Mouse (Mus musculus): Measurements from ENCODE around the gene Glis2. TPM values are rescaled to one million over a fixed set of nuclear protein-coding genes. Genes with fewer than 3 reads are reported as not detected.

Gene Glis2
- polyA plus RNA-seq, 1 experiment from 2014 or later = 22.2 TPM

DNA sequence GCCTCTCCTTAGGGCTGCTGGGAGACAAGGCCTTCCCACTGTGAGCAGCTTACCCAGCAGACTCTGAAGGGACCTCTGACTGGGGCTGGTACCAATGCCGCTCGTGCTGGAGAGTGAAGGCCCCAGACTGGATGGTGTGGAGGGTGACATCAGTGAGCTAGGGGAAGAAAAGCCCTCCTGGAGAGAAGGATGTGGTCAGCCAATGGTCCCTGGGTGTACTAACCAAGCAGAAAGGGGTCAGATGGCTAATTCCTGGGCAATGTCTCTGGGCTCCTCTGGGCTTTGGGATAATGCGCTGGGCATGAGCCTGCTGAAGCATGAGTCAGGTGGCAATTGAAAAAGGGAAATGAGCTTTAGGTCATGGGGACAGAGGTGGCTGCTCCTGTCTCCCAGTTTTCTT, 39.1 kb downstream of the Glis2 start:
- H3K27ac ChIP-seq (replicated peaks) = no peak overlapping the region

DNA sequence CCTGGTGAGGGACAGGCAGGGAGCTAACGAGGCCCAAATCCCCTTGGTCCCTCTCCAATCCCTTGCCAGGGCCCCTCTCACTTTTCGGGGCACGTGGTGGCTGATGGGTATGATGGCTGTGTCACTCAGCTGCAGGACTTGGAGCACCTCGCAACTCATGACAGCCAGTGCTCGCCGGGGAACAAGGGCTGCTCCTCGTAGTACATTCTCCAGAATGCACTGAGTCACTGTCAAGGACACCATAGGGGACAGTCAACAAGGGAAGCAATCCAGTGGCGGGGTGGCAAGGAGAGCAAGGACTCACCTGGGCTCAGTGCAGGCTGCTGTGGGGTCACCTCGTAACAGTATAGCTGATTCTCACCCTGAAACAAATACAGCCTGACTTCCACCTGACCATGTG, 40.2 kb downstream of the Glis2 start:
- H3K4me3 ChIP-seq = no peak overlapping the region
- peaks cover 3% of the 10 kb centered on the region for H3K4me1 ChIP-seq (replicated peaks)
- ATAC-seq (ENCODE audit: low read depth) = no peak
- no peak overlapping the region for H3K4me2 ChIP-seq
- H3K36me3 ChIP-seq = peaks cover 29% of the 10 kb centered on the region
- no peaks in the 10 kb centered on the region for H3K27me3 ChIP-seq
- no peaks in the 10 kb centered on the region for H3K9me3 ChIP-seq
- H3K27ac ChIP-seq (replicated peaks) = no peak overlapping the region
- no peak overlapping the region for H3K9ac ChIP-seq
- WGBS = 93% methylated on average over 9 of the region's 9 CpGs

More for the DNA sequence above, 39.1 kb downstream of the Glis2 start:
- Histone ChIP-seq H3K36me3 (peaks cover 29% of the 10 kb centered on the region), H3K4me2 (no peak overlapping the region), H3K4me1 (replicated peaks) (no peaks in the 10 kb centered on the region), H3K4me3 (no peak overlapping the region), H3K9me3 (no peaks in the 10 kb centered on the region), H3K27me3 (no peaks in the 10 kb centered on the region), H3K9ac (no peak overlapping the region)
- WGBS = 83% methylated on average over 3 of the region's 3 CpGs
- ATAC-seq (ENCODE audit: low read depth) = no peak

DNA sequence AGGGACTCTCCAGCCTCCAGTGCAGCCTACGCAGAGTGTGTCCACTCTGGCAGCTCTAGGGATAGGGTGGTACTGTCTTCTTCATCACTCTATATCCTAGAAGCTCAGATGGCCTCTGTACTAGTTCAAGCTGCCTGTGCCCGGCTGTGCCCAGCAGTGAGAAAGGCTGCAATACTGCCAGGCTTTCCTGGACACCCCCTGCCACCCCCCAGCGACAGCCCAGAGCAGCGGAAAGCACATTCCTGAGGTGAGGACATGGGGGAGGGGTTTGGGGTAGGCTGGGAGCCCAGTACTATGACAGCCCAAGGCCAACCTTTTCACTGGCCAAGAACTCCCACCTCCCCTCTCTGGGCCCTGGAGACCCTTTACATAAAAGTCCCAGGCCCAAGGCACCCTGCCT, 41.2 kb downstream of the Glis2 start:
- Histone ChIP-seq H3K4me2 (no peak overlapping the region), H3K9ac (no peak overlapping the region), H3K4me1 (replicated peaks) (peaks cover 14% of the 10 kb centered on the region), H3K9me3 (no peaks in the 10 kb centered on the region), H3K27ac (replicated peaks) (no peak overlapping the region), H3K27me3 (no peaks in the 10 kb centered on the region), H3K4me3 (no peak overlapping the region), H3K36me3 (peaks cover 29% of the 10 kb centered on the region)
- ATAC-seq (ENCODE audit: low read depth) = no peak
- 71% methylated on average over 4 of the region's 4 CpGs for WGBS

DNA sequence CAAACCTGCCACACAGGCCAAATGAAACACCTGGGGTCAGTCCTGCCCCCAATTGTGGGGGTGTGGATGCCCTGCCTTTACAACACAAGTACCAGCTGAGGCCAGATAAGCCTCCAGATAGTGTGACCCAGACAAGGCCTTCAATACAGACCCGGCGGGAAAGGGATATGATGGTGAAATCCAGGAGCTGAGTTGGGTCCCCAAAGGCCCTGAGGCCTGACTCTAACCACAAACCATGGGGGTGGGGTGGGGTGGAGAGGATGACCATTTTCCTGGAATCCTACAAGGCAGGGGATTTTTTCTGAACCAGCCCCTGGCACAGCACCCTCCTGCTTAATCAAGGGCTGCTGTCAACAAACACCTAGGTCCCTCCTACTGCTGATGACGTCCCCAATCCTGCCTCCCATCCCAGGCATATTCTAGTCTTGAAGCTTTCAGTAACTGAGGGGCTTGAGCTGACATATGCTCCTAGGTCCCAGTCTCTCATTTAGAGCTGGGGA, 44.4 kb downstream of the Glis2 start:
- ATAC-seq (ENCODE audit: low read depth) = no peak
- Histone ChIP-seq H3K9ac (no peak overlapping the region), H3K9me3 (no peaks in the 10 kb centered on the region), H3K4me1 (replicated peaks) (peaks cover 44% of the 10 kb centered on the region), H3K27ac (replicated peaks) (no peak overlapping the region), H3K4me2 (no peak overlapping the region), H3K27me3 (no peaks in the 10 kb centered on the region), H3K36me3 (0 out of 2 replicates have a peak, but pooled peaks cover 8% of the 10 kb centered on the region), H3K4me3 (no peak overlapping the region)
- WGBS = 91% methylated on average over 3 of the region's 3 CpGs

DNA sequence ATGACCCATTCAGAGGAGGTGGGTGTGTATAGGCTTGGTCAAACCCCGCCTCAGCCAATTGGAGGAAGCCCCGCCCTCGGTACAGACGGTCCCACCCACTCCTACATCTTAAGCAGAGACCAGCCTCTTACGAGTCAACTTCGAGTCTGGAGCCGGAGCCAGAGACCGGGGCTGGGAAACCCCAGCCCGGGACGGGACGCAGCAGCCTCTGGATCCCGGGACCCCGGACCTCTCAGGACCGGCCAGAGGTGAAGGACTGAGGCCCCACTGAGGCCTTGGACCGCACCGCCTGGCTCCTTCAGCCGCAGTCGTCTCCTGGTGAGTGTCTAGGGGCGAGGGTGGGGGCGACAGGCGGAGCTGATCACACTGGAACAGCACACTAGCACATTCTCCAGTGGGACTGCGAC, 45.3 kb downstream of the Glis2 start, which contains the start of the genes Vasn and Dnaja3:
Gene Vasn (plus strand): TSS at position 111 of the 407 bp plus-strand sequence.
Gene Dnaja3 (plus strand): TSS at position 159 of the 407 bp plus-strand sequence.
- Histone ChIP-seq H3K4me2 (peak within 1 kb of the TSS; percentile 78), H3K36me3 (0 out of 2 replicates have a peak, but pooled peaks cover 6% of the 10 kb centered on the region), H3K27me3 (no peaks in the 10 kb centered on the region), H3K4me3 (peak within 1 kb of the TSS; percentile 56), H3K27ac (replicated peaks) (peak within 1 kb of the TSS; percentile 77), H3K9me3 (no peaks in the 10 kb centered on the region), H3K9ac (peak within 1 kb of the TSS; percentile 75), H3K4me1 (replicated peaks) (peaks cover 53% of the 10 kb centered on the region)
- WGBS = under 1% methylated on average over 22 of the region's 22 CpGs
- peak; percentile 92 for ATAC-seq (ENCODE audit: low read depth)

DNA sequence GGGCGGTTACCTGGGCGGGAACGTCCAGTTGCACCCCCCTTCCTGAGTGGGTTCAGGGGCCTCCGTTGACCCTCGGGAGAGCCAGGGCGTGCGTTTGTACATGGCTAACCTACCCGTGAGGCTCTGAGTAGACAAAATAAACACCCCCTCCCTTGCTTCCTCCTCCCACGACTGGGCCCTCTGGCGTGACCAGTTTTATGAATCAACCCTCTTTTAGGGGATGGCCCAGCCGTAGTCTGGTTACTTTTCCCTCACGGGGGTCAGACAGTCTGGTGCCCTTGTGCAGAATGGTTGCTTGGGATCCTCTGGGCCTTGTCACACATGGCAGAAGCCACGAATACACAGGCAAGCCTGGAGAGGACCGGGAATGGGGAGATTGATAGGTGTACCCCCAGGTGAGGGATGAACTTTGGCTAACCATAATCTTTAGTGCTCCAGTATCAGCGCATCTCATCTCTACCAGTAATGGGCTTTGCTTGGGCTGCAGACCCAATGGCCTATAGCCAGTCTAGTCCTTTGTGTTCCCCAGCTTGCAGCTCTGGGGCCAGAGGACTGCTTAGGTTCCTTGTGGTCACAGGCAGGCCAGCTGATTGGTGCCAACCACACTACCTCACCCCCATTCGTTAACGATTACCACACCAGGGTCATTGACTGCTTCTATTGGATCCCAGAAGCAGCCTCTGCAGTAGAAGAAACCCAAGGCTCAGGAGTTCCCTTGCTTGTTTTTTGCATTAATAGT, 45.9 kb downstream of the Glis2 start:
- peak; percentile 12; the same call in 1 of the 2 replicates for ATAC-seq (ENCODE audit: low read depth)
- Histone ChIP-seq H3K4me3 (peak overlapping the region; percentile 56), H3K27me3 (no peaks in the 10 kb centered on the region), H3K4me2 (peak overlapping the region; percentile 78), H3K27ac (replicated peaks) (peak overlapping the region; percentile 77), H3K9ac (peak overlapping the region; percentile 75), H3K4me1 (replicated peaks) (peaks cover 53% of the 10 kb centered on the region), H3K36me3 (0 out of 2 replicates have a peak, but pooled peaks cover 6% of the 10 kb centered on the region), H3K9me3 (no peaks in the 10 kb centered on the region)
- 6% methylated on average over 17 of the region's 17 CpGs for WGBS

DNA sequence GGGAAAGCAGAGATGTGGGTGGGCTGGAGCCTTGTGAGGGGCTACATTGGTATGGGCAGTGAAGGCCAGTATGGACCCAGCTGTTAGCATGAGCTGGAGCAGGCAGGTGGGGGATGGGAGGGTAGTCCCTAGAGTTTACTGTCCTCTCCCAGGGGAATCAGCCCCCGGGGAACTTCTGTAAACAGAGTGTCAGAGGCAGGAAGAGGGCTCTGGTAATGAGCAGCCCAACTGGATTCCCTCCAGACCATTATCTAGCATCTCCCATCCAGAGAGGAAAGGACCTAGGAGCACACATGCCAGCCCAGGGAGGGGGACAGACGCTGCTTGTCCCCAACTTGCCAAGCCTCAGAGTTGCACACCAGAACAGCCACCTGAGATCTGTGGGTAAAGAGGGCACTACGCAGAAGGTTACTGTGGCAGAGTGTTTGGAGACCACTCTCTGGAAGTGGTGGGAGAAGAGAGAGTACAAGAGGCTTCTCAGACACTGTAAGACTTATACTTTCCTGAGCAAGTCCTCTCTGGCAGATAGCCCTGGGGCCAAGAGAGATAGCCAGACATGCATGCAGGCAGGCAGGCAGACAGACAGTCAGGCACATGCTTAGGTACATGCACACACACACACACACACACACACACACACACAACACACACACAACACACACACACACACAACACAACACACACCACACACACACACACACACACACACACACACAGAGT, 46.8 kb downstream of the Glis2 start:
- peak overlapping the region; percentile 78 for H3K4me2 ChIP-seq
- peaks cover 55% of the 10 kb centered on the region for H3K4me1 ChIP-seq (replicated peaks)
- H3K27me3 ChIP-seq = no peaks in the 10 kb centered on the region
- no peaks in the 10 kb centered on the region for H3K9me3 ChIP-seq
- H3K9ac ChIP-seq = 0 out of 2 replicates have a peak overlapping the region, but pooled peaks have one; percentile 75
- no peak for ATAC-seq (ENCODE audit: low read depth)
- WGBS = 43% methylated on average over 3 of the region's 3 CpGs
- H3K27ac ChIP-seq (replicated peaks) = no peak overlapping the region
- H3K4me3 ChIP-seq = peak overlapping the region; percentile 56
- 0 out of 2 replicates have a peak, but pooled peaks cover 6% of the 10 kb centered on the region for H3K36me3 ChIP-seq

DNA sequence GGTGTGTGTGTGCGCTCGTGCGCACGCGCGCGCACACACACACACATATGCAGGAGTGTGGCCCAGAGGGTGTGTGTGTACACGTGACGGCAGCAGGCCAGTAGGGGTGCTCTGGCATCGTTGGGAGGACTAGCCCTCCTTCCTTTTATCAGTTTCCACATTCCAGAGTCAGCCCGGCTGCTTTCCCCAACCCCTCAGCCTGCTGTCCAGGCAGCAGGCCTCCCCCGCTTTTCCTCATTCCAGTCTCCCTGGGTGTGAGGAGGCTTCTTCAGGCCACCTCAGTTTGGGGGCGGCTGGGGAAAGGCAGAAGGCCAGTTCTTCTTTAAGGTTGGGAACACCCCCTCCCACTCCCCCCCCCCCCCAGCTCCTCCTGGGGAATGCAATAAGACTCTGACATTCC, 47.7 kb downstream of the Glis2 start:
- H3K4me2 ChIP-seq = peak overlapping the region; percentile 36
- peaks cover 64% of the 10 kb centered on the region for H3K4me1 ChIP-seq (replicated peaks)
- no peaks in the 10 kb centered on the region for H3K9me3 ChIP-seq
- WGBS = 43% methylated on average over 13 of the region's 13 CpGs
- H3K27me3 ChIP-seq = no peaks in the 10 kb centered on the region
- 0 out of 2 replicates have a peak, but pooled peaks cover 11% of the 10 kb centered on the region for H3K36me3 ChIP-seq
- H3K9ac ChIP-seq = no peak overlapping the region
- no peak overlapping the region for H3K4me3 ChIP-seq
- peak overlapping the region; percentile 62 for H3K27ac ChIP-seq (replicated peaks)
- ATAC-seq (ENCODE audit: low read depth) = no peak

DNA sequence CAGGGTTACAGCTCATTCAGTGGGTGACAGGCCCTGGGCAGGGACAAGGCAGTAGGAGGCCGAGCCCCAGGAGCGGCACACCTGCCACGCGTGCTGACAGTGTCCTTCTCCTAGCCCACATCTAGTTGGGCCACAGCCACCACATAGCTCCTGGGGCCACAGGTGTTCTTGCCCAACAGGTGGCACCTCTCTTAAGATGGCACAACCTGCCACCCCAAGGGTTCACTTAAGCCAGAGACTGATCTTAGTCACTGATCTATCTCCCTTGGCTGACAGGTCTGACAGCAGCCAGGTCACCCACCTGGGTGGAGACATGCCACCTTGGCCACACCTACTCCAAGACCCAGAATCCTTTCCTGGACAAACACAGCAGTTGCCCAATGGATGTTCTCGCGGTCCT, 48.4 kb downstream of the Glis2 start:
- H3K4me3 ChIP-seq = no peak overlapping the region
- 93% methylated on average over 6 of the region's 6 CpGs for WGBS
- no peak overlapping the region for H3K9ac ChIP-seq
- H3K36me3 ChIP-seq = 0 out of 2 replicates have a peak, but pooled peaks cover 11% of the 10 kb centered on the region
- peak overlapping the region; percentile 36 for H3K4me2 ChIP-seq
- no peaks in the 10 kb centered on the region for H3K9me3 ChIP-seq
- H3K27ac ChIP-seq (replicated peaks) = peak overlapping the region; percentile 62; the same call in 1 of the 2 replicates
- H3K4me1 ChIP-seq (replicated peaks) = peaks cover 72% of the 10 kb centered on the region
- no peak for ATAC-seq (ENCODE audit: low read depth)
- H3K27me3 ChIP-seq = no peaks in the 10 kb centered on the region

DNA sequence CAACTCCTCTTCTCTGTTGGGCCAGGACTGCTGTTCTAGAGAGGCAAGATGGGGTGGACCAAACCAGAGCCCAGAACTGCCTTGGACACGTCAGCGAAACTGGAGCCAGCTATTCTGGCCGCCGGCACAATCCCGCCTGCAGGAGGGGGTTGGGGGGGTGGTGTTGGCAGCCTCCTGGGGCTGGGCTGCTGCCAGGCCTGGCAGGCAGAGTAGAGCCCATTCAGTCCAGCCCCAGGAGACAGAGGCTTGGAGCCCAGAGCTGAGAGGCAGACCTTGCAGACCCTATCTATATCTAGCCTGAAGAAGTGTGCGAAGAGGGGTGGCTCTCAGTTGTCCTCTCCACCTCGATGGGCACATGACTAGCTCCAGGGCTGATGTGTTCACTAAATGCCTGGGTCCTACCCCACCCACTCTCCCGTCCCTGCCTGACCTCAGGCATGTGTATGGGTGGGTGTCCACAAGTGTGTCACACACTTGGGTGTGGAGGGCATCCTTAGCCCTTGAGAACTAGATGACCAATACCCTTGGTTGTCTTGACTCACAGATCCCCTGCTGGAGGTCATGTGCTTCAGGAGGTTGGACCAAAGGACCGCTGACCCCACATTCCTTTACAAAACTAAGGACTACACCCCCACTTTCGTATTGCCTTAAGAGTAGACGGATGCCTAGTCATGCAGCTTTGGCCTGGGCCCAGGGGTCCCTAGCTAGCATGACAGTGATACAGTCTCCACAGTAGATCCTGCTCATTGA, 49.3 kb downstream of the Glis2 start:
- Histone ChIP-seq H3K27me3 (no peaks in the 10 kb centered on the region), H3K9me3 (no peaks in the 10 kb centered on the region), H3K4me3 (no peak overlapping the region), H3K4me2 (no peak overlapping the region), H3K36me3 (peaks cover 18% of the 10 kb centered on the region), H3K4me1 (replicated peaks) (peaks cover 72% of the 10 kb centered on the region), H3K9ac (no peak overlapping the region), H3K27ac (replicated peaks) (0 out of 2 replicates have a peak overlapping the region, but pooled peaks have one; percentile 28)
- peak; percentile 30; the same call in 1 of the 2 replicates for ATAC-seq (ENCODE audit: low read depth)
- 75% methylated on average over 11 of the region's 11 CpGs for WGBS

DNA sequence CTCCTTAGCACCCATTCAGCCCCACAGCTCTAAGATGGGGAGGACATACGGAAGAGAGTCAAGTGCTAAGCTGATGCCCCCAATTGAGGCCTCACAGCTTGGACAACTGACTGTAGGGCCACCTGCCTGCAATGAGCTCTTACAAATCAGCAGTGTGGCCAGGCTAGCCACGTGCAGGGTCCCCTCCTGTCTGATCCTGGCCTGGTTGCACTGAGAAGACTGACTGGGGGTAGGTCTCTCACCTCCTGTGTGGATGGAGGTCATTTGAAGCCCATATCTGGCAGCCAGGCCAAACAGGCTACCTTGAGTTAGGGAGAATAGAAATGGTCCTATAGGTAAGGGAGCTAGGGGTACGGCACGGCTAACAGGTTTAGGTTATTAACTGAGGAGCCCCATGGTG, 51.4 kb downstream of the Glis2 start:
- H3K36me3 ChIP-seq = peaks cover 37% of the 10 kb centered on the region
- no peak overlapping the region for H3K9ac ChIP-seq
- no peaks in the 10 kb centered on the region for H3K27me3 ChIP-seq
- 80% methylated on average over 4 of the region's 4 CpGs for WGBS
- H3K27ac ChIP-seq (replicated peaks) = no peak overlapping the region
- no peak overlapping the region for H3K4me3 ChIP-seq
- peaks cover 58% of the 10 kb centered on the region for H3K4me1 ChIP-seq (replicated peaks)
- no peaks in the 10 kb centered on the region for H3K9me3 ChIP-seq
- no peak overlapping the region for H3K4me2 ChIP-seq
- no peak for ATAC-seq (ENCODE audit: low read depth)
